Mouse (Mus musculus): Measurements from ENCODE around the gene Rps8. TPM values are rescaled to one million over a fixed set of nuclear protein-coding genes. Genes with fewer than 3 reads are reported as not detected.

The Rps8 gene
- total RNA-seq, 2 experiments from 2014 or later: 587 to 633 TPM

DNA sequence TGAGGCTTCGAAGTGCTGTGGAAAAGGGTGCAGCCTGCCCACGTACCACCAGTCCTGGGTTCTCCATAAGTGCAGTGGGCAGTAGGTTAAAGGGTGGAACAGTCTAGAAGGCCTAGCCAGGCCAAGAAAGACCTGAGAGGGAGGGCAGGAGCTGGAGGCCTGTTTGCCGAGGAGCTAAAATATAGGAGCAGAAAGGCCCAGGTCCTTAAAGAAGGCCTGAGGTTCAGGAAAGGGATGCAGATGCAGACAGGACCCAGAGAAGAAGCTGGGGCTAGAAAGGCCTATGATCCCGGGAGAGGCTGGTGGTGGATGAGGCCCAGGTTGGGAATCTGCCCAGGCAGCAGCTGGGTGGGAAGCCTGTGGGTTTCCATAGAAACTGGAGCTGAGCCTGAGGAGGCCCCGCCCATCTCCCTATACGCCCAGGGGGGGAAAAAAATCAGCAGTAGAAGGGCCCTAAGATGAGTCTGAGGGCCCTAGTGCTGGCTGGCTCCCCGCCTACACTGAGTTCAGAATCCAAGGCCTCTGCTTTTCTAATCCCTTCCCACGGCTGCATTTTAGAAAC is 30.6 kb downstream of the Rps8 start, which contains the start of gene Btbd19:
Gene Btbd19, minus strand, starts transcription at position 378 of the 562 bp plus-strand sequence.
- DNase-seq: peak; percentile 86 to 89

DNA sequence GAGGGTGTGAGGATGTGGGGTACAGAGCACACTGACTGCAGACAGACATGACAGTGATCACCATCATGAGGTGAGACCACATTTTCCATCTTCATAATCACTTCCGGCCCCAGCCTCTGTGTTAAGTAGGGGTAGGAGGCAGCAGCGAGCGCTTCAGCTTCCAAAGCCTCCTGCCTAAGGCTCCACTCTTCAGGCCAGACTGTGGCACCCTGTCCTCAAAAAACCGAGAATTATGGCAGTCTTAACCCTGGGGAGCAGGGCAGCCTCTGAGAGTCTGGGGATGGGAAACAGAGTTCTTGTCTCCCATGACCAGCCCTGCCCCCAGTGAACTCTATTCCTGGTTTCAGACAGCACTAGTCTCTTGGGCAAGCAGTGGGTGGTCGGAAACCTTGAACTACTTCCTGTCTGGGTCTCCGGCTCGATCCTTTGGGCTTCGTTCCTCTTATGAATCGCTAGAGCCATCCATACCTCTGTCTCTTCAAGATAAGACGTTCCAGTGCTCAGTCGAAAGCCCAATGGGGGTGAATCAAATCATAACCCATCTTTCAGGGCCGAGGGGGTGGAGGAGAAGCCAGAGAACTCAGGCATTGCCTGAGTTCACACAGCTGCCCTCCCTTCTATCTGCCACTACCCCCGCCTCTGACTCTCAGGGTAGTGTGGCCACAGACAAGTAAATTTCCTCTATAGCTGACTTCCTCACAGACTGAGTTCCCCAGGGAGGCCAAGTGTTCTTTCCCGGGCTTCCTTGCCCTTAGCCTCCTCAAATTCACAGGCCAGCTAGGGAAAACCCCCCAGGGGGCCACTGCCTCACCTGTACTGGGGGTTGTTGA is 31.3 kb downstream of the Rps8 start:
- DNase-seq: peak; percentile 71 to 77

DNA sequence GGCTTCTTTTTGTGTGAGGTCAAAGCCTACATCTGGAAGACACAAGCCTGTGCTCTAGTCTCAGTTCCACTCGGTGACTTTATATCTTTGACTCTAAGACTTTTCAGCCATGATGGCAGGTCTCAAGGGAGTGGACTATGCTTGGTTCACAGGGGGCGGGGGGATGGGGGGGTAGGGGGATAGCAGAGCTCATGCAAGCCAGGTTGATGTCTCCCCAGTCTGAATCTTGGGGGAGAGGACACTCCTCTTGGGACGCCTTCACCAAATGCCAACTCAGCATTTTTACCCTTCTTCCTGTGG is 31.9 kb downstream of the Rps8 start:
- DNase-seq: no peak

DNA sequence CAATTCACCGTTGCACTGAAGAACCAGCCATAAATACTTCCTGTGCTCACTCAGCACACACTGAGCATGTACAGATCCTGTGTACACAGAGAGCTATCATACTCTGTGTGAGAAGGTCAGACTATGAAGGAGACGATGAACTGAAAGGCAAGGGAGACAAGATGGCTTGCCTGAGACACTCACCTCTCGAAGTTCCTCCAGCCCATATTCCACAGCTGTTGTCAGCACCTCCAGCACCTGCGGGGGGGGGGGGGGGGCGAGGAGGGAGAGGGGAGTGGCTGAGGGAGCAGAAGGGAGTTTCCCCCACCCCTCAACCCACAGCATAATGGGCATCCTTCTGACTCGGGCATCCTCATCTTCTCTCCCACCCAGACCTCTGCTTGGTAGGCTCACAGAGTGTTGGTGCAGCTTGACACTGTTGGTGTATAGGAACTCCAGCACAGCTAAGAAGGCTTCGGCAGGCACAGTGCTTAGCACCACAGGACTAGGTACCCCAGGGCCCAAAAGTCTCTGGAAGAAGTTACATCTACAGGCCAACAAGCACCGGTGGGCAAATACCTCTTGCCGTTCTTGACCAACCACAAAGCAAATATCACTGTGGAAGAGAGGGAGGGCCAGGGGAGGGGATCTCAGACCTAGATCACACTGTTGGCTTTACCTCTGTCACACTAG is 32.4 kb downstream of the Rps8 start:
- no peak for DNase-seq

DNA sequence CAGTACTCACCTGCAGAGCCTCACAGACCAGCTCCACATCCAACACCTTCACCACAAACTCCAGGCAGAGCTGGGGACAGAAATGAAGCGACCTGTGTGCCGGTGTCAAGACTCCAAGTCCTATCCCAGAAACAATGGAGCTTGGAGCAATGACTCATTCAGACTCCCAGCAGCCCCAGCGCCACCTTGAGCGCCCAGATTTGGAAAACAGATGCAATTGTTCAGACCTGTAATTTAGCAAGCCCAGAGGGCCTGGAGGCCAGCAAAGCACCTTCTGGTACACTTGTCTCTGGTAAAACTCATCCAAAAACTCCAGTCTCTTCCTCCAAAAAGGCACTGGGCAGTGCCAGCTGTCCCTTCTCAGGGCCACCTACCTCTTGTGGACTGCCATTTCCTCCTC is 33.8 kb downstream of the Rps8 start:
- DNase-seq: peak in 1 of 2 experiments; percentile 39

DNA sequence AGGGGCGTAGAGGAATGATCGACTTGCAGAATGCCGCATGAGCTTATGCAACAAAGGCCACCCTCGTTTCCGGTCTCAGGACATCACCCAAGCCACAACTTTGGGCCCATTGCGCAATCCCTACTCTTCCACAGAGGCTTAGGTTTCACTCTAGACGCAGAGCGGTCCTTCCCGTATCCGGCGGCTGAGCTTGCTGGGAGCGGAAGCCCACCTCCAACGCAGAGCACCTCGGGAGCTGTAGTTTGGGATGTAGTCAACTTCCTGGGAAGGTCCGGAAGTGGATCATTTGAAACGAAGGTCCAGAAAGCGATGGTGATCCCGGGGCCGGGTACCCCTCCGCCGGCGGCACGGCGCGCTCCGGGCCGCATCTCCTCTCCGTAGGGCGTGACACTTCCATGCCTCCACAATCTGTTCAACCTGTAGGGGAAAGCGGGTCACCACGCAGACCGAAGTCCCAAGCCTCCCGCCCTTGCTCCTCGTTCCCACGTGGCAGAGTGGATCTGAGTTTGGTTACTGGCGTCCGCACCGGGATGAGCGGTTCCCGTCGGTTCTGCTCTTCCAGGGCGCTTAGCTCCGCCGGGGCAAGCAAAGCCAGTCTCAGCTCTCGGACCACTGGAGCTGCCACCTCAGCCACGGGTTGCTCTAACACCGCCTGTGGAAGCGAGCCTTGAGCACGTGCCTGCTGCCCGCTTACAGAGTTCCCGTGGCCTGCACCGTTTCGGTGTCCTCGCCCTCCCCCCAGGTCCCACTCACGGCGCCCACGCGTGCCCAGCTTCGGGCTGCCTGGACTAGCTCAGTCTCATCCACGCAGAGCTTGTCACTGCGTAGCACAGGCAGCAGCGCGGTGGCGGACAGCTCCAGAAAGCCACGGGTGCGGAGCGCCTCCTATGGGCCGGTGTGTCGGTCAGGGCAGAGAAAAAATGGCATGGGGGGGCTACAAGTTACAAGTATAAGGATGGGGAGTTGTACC is 35.3 kb downstream of the Rps8 start:
- peak; percentile 97 to 99 for DNase-seq

DNA sequence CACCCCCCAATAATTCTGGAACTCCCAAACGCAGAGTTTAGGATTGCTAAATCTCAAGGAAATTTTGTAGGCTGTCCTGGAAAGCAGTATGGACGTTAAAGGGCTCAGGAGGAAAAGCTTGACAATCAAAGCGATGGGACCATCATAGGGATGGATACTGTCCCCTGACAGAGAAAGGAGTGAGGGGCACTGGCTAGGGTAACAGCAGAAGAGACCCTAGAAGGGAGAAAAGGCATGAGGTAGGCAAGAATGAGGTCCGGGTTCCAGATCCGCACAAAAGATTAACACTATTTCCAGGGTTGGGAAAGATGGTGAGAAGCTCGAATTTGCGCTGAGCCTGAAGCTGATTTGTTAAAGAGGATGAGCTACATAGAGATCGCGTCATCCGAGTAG is 36.0 kb downstream of the Rps8 start:
- DNase-seq: no peak

DNA sequence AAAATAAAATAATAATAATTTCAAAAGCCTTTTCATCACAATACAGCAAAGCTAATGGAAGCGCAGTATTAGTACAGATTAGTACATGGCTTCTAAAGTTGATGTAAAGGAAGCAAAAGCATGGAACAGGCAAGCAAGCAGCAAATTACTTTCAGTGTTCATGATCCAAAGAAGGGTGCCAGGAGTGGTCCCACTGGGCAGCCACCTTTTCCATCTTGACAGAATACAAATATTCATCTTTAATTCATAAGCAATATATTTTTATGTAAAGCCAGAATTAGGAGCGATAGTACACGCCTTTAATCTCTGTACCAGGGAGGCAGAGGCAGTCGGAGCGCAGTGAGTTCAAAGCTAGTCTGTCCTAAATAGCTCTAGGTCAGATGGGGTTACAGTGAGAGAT is 36.4 kb downstream of the Rps8 start:
- DNase-seq: no peak

DNA sequence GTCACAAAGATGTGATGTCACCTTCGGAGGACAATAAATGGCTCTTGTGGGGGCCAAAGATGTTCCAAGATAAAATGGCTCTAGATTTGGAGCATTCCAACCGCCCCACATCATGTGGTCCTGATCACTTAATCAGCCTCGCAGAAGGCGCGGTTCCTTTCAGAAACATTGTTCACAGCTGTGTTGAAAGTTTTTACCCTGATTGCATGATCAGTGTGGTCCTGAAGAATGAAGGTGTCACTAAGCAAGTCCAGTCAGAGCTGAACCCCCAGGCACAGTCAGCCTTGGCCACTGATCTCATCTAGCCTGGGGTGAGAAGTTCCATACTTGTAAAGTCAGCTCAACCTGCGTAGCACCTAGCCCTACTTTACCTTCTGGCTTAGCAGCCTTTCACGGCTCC is 38.1 kb downstream of the Rps8 start:
- no peak for DNase-seq

DNA sequence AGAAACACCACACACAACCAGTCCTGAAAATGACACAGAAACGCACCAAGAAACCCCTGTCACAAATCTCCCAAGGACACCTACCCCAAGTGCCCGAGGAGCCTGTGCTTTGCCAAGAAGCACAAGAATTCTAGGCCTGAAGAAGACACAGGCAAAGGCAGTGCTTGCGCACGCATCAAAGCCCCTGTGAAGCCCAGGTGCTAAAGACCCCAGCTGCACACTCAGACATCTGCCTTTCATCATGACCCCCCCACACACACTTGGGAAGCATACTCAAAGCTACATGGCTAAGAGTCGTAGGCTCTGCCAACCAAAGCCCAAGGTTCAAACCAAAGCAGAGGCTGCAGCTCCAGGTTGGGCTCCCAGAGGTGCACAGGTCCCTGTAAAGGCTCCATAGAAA is 40.5 kb downstream of the Rps8 start:
- no peak for DNase-seq

DNA sequence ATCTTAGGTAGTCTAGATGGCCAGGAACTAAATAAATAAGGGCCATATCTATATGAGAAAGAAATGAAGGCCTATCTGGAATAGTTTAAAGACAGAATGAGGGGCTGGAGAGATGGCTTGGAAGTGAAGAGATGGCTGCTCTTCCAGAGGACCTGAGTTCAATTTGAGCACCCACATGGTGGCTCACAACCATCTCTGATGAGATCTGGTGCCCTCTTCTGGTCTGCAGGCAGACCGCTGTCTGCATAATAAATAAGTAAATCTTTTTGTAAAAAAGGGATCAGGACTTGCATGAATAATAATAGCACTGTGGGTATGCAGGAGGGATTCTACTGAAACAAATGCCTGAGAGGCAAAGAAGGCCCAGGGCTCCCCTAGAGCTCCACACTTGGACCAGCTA is 42.8 kb downstream of the Rps8 start:
- DNase-seq: no peak

DNA sequence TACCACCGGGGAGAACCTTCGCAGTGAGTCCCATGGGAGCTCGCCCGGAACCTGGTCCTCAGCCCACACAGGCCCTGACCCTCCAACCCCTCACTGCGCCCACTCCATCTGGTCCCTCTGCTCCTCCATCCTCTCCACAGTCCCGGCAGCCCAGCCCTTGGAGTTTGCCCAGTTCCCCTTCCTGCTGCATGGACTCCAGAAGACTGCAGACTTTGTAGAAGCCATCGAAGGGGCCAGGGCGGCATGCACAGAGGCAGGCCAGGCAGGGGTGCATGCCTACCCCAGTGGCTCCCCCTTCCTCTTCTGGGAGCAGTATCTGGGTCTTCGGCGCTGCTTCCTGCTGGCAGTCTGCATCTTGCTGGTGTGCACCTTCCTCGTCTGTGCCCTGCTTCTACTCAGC is 45.1 kb downstream of the Rps8 start:
- no peak for DNase-seq

DNA sequence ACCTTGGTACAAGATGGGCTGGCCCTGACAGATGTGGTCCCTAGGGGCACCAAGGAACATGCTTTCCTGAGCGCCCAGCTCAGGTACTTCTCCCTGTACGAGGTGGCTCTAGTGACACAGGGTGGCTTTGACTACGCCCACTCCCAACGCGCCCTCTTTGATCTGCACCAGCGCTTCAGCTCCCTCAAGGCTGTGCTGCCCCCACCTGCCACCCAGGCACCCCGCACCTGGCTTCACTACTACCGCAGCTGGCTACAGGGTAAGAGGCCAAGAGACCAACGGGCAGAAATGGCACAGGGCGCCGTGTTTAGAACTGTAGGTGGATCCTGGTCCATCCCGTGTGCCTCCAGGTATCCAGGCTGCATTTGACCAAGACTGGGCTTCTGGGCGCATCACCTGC is 45.8 kb downstream of the Rps8 start:
- DNase-seq: no peak

DNA sequence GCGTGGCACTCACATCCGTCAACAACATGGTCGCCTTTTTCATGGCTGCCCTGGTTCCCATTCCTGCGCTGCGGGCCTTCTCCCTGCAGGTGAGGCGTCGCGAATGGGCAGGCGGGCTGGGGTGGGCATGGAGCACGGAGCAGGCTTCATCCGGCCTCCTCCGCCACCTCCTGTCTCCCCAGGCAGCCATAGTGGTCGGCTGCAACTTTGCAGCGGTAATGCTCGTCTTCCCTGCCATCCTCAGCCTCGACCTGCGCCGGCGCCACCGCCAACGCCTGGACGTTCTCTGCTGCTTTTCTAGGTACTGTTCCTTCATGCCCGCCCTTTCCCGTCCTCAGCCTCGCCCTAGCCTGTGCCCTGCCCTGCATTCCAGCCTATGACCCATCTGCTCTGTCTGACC is 46.7 kb downstream of the Rps8 start:
- DNase-seq: no peak

DNA sequence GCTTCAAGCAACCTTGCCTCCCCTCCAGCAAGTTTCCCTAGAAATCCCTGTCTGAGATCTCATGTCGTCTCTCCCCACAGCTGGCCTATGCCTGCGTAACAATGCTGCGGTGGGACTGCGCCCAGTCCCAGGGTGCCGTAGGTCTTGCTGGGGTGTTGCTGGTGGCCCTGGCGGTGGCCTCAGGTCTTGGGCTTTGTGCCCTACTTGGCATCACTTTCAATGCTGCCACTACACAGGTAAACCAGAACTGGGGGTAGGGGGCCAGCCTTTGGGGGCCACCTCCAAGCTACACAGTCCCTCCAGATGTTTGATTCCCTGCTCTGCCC is 47.6 kb downstream of the Rps8 start:
- DNase-seq: no peak

DNA sequence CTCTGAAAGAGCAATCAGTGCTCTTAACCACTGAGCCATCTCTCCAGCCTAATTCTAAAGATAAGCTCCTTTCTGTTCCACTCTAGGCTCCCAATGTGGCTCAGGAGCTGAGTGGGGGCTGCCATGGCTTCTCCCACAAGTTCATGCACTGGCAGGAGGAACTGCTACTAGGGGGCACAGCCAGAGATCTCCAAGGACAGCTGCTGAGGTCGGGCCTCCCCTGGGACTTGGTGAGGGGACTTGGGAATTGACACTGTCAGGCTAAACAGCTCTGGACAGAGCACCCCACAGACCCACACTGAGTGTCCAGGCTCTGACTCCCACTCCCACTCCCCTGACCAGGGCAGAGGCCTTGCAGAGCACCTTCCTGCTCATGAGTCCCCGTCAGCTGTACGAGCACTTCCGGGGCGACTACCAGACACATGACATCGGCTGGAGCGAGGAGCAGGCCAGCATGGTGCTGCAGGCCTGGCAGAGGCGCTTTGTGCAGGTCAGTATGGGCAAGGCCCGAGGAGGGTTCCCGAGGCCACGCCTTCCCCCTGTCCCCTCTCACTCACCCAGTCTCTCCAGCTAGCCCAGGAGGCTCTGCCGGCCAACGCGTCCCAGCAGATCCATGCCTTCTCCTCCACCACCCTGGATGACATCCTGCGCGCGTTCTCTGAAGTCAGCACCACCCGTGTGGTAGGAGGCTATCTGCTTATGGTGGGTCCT is 48.1 kb downstream of the Rps8 start:
- no peak for DNase-seq

DNA sequence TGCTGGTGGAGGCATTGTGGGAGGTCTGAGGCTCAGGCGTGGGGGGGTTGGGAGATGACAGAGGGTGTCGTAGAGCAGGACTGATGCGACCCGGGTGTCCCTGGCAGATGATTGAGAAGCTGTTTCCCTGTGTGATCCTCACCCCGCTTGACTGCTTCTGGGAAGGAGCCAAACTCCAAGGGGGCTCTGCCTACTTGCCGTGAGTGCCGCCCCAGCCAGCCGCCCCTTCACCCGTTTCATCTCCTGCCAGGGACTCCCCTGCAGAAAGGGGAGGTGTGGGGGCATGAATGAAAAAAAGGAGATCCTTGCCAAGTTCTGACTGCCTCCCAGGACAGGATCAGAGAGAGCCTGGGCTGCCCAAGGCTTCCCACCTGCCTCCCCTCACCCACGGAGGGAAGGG is 50.9 kb downstream of the Rps8 start:
- no peak for DNase-seq

DNA sequence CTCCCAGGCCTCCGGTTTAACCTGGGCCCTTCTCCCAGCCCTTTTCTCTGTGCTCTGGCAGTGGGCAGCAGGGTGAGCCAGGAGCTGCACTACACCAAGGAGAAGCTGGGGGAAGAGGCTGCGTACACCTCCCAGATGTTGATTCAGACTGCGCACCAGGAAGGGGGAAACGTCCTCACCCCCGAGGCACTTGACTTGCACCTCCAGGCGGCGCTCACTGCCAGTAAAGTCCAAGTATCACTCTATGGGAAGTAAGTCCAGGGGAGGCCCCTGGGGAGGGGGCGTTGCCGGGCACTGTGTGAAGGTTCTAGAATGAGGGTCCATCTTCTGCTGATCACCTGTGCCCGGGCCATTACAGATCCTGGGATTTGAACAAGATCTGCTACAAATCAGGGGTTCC is 51.4 kb downstream of the Rps8 start:
- no peak for DNase-seq
